Mouse (Mus musculus) regulatory T cell (primary cell): Measurements from ENCODE around the gene Ppil2.

ENCODE experiments used
- in situ Hi-C: fragments of 300-600 bp; cut with MboI, MseI; formaldehyde crosslinking; loops from one replicate; pipeline ENCODE4 v1.15.1; 2025; ENCODE audit warnings: high pct_unique_total_duplicates

Gene Ppil2

DNA sequence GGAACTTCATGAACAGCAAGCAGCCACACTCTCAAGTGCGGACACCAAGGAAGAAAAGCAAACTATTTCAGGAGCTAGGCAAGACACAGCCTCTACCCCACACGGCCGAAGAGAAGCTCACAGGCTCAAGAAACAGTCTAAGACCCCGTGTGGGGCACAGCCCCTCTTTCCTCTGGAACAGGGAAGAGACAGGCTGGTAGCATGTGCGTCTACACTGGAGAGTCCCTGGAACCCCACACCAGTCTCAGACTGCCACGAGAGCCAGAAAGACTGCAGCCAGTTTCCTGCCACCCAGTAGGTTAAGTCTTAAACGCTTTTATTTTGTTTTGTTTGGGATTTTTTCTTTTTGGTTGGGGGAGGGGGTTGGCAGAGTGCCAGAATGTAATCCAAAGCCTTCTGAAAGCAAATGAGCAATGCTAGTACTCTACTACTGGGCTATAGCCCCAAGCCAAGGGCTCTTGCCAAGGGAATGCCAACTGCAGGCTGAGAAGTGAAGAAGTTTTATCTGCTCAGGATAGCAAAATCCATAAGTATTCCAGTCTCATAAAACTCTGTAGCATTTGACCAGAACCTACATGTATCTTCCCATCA, 8.3 kb downstream of the Ppil2 start:
- in situ Hi-C loops, result no loop called here

DNA sequence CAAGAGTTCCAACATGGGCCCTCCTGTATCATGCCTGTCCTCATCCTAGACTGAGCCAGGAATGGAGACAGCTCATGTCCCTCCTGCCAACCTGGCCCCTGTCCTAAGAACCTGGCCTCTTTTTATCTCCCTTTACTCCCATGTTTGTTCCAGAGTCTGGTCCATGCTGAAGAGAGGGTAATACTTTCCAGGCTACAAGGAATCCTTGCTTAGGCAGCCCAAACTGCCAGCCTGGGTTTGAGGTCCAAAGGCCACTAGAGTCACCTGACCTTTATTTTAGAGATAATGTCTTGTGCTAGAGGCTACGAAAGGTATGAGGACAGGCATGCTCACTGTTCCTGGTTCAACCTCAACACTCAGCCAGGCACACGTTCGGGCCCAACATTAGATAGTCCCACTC, 14.1 kb downstream of the Ppil2 start:
- in situ Hi-C loops, result no loop called here

DNA sequence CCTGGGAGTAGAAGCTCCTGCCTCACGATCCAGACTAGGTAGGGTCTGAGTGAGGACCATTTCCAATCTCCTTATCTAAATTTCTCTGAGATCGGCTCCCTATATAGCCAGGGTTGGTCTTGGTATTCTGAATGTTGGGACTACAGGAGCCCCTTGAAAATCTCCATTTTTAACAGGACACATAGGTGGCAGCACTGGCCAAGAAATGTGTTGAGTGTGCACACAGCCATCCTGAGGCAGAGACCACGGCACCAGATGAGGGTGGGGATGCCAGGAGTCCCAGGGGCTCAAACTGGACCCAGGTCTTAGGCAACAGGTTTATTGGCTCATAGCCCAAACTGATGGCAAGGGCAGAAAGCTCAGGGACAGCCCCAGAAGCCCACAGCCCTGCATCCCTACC, 22.7 kb downstream of the Ppil2 start:
- in situ Hi-C loops, result no loop called here

DNA sequence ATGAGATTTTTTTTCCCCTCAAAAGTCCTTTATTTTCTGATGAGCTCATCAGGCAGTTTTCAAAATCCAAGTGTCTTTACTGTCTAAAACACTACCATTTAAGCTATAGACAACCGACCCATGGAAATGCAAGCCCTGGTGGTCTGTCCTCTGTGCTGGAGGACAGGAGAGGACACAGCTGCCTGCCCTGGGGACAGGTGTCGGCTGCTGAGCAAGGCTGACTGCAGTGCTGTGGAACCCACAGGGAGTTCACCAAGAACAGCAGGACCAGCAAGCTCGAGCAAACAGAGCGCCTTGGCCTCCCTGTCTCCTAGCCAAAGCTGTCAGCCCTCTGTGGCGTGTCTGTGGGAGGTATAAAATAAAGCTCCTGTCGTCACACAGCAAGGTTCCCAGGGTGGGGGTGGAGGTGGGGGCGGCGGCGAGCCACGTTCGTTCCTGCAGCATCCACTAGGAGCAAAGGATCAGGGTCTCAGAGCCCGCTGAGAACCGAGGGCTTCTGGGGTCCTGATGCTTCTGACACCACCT, 24.3 kb downstream of the Ppil2 start:
- in situ Hi-C loops, result no loop called here

DNA sequence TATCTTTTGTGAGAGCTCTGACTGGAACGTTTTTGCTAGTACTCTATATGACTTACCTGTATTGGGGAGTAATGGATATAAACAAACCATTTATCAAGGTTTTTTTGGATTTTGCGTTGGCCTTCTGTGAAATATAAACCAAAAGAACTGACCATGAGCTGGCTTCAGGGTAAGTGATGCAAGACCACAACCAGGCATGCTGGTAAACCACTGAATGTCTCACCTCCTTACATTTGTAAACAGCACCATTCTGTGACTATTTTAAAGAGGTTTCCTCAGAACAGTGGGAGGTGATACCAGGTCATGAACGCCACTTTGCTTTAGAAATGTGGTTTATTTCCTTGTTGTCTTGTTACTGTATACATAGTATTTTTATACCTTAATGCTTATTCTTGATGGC, 24.8 kb downstream of the Ppil2 start:
- in situ Hi-C loops, result no loop called here

DNA sequence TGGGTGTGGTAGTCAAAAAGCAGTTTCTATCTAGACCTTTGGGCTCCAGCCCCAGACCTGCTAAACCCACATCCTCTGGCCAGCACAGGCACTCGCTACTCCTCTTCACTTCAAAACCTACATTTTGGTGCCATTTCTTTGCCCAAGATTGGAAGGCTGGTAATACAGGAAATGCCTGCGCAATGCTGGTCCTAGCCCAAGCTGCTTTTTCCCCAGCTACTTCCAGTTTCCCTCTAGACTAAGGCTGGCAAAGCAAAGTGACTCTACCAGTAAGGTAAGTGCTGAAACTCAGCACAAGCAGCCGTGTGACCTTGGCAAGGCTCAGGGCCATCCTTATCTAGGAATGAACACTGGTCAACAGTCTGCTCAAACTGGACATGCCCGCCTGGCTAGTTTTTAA, 25.4 kb downstream of the Ppil2 start:
- in situ Hi-C loops, result no loop called here

DNA sequence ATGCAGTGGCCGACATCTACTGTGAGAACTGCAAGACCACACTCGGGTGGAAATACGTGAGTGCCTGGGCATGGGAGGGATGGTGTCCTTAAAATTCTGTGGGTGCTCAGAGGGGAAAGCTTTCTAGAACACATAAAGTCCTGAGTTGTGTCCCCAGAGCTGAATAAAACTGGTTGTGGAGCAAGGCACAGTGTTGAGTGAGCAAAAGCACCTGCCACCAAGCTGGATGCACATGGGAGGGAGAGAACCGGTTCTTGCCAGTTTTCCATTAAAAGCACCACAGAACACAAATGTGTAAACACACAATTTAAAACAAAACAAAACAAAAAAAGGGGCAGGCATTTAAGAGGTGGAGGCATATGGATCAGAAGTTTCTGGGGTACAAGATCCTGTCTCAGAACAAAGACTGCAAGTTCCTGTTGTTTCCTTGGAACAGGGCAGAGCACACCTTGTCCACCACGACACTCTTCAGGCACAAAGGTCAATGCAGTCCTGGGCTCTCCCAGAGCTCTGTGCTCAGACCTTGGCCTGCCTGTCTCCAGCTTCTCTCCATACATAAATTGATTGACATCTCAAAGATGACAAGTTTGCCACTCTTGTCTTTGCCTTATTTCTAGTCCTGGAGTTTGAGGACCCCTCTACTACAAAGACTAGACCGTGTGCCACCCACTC, 28.8 kb downstream of the Ppil2 start:
- in situ Hi-C loops, result no loop called here

DNA sequence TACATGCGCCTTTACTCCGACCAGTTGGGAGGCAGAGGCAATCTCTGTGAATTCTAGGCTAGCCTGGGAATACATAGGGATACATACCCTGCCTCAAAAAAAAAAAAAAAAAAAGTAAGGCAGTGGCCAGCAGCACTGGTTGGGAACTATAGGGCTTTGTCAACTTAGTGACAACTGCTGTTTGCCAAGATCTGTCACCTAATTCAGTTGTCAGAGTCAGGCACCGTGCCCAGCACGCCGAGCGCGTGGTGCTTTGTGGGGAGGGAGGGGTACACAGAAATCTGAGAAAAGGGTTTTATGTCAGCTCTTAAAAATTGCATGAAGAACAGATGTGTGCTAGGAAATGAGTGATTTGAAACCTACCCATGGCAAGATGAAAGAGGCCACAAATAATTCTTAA, 33.0 kb downstream of the Ppil2 start:
- in situ Hi-C loops, result no loop called here

DNA sequence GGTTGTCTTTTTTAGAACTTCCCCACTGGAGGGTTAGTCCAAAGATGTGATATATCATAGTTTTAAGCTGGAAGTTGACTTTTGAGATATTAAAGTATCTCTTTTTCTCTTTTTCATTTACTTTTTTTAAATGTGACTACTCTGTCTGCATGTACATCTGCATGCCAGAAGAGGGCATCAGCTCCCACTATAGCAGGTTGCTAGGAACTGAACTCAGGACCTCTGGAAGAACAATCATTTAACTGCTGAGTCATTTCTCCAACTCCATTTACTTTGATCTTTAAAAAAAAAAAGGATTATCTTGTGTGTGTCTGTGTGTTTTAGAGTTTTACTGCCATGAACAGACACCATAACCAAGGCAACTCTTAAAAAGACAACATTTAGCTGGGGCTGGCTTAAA, 34.2 kb downstream of the Ppil2 start:
- in situ Hi-C loops, result no loop called here

DNA sequence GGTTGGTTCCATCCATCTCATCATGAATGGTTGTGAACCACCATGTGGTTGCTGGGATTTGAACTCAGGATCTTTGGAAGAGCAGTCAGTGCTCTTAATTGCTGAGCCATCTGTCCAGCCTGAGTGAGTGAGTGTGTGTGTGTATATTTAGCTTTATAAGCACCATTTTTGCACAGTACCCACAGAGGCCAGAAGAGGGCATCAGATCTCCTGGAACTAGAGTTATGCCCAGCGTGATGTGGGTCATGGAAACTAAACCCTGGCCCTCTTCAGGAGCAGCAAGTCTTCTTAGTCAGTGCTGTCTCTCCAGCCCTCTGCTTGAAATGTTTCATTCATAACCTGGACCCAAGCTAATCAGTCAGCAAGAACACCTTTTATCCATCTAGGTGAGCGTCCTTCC, 34.8 kb downstream of the Ppil2 start:
- in situ Hi-C loops, result no loop called here

DNA sequence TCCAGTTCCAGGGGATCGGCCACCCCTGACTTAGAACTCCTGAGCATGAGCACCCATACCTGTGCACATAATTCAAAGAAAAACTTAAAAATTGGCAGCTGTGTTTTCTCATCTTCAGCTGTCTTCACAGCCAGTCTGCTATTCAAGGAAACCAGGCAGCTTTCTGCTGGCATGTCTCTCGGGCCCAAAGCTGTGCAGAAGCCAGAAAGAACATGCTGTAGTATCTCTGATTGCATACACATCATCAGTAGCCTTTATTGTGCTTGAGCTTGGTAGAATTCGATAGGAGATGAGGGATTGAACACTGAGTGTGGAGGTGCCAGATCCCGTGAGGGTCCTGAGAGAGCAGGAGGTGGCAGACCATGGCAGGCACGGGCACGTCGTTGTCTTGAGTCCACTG, 38.1 kb downstream of the Ppil2 start:
- in situ Hi-C loops, result no loop called here

DNA sequence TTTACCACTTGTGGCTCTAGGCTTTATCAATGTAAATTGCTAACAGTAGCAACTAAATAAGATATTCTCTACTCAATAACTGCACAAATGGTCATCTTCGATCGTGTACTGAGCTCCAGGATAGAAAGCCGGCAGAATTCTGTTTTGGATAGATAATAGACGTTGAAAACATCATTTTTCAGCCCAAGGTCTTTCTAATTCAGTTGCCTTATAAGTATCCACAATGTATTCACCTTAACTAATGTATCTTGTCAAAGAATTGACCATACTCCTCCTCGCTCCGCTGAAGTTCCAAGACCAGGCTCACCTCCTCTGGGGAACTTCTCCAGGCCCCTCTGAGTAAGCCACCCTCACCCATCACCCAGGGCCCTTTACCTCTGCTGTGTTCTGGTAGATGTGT, 40.3 kb downstream of the Ppil2 start:
- in situ Hi-C loops, result no loop called here

DNA sequence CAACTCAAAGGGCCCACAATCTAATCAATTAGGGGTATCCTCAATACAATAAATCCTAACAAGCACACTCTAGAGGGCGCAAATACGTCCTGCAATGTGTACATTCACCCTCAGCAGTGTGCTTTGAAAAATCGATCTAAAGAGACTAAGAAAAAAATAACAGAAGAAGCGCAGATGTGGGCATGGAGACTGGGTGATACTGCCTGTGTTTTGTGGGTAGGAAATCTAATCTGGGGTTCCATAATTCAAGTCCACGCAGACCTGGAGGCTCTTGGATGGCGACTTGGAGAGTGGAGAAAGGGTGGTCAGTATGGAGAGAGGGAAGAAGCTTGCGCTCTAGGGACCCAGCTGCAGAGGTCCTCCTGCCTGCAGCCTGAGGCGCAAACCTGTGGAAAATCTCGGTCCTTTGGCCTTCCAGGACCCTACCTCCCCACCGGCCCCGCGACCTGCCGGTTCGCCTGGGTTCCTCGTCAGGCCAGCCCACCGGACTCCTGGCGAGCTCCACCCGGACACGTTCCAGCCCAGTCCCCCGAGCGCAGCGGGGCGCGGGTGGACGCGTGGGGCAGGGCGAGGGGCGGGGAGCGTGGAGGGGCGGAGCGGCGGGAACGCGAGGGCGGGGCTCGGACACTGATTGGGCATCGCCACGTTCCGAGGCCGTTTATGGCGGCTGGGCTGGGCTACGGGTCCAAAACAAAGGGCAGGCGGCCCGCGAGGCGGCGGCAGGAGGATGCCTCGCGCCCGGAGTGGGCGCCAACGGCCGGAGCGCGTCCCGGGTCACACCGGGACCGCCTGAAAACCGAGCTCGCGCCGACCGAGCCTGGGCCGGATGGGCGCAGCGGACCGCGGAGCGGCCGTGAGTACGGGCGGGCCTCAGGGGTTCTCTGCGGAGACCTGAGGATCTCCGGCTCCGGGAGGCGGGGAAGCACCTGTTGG, 41.3 kb downstream of the Ppil2 start, which contains the start of gene Ypel1:
Ypel1 (plus strand) TSS at position 186 of the 933 bp plus-strand sequence.
- in situ Hi-C loops, result no loop called here

DNA sequence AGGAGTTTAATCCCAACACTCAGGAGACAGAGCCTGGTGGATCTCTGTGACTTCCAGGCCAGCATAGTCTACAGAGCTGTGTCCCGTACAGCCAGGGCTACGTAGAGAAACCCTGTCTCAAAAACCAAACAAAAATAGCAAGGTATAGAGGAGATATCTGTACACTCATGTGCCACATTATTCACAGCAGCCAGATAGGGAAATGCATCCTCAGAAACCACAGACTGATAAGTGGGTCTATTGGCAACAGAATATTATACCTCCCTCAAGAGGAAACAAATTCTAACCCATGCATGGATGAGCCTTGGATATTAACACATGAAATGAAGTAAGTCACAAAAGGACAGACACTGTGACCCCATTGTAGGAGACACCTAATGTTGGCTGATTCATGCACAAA, 43.5 kb downstream of the Ppil2 start:
- in situ Hi-C loops, result no loop called here

DNA sequence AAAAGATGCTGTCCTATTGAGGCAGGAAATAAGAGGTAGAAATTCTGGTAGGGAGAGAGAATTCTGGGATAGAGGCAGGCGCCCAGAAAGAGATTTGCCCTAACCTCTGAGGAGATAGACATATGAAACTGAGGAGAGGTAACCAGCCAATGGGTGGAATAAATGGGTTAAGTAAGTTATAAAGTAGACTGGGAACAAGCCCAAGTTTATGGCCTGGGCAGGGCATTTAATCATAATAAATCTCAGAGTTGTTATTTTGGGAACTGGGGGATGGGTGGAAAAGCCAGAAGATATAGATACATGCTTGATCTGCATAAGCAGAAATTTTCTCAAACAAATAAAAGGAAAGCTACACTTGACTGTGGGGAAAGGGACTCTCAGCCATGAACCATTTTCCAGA, 48.7 kb downstream of the Ppil2 start:
- in situ Hi-C loops, result no loop called here

DNA sequence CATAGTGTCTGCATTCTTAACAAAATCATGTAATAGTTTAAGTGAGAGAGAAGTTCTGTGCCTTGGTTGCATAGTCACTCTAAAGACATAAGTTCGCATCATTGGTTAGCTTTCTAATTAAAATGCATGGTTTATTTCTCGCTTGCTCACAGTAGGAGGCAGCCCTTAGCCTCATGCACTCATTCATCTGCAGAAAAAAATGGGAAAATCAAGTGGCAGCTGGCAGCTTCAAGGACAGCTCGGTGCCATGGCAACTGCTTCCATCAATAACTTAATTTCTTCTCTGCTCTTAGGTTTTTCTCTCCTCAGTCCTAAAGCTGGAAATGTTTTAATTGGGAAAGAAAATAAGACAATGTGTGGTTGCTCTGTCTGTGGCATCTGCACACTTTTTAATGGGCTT, 55.5 kb downstream of the Ppil2 start:
- in situ Hi-C loops, result no loop called here

DNA sequence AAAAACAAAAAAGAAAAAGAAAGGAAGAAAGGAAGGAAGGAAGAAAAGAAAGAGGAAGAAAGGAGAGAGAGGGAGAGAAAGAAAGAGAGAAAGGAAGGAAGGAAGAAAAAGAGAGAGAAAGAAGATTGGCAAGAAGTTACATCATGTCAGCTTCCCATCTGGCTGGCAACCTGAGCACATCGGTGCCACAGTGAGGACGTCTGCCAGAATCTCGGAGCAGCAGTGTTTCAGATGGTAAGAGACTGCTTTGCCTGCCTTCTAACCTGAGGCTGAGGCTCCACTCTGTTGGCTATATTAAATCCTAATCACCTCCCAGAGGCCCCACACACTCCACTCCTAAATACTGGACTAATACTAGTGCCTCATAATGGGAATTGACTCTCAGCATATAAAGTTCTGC, 57.2 kb downstream of the Ppil2 start:
- in situ Hi-C loops, result no loop called here

DNA sequence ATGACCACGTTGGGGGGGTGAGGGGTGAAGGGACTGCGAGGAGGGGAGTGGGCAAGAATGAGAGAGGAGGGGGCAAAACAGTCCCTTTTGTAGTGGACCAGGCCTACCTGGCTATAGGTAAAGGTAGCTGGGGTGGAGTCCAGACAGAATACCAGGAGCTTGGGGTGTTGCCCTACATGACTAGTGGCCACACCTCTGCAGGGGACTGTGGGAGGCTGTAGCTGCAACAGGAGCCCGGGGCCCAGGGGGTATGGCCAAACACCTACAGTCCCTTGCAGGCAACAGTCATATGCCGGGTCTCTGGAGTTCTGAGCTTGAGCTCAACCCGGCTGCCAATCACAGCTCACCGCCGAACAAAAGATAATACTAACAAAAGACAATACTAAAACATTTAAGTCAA, 59.0 kb downstream of the Ppil2 start:
- in situ Hi-C loops, result no loop called here

DNA sequence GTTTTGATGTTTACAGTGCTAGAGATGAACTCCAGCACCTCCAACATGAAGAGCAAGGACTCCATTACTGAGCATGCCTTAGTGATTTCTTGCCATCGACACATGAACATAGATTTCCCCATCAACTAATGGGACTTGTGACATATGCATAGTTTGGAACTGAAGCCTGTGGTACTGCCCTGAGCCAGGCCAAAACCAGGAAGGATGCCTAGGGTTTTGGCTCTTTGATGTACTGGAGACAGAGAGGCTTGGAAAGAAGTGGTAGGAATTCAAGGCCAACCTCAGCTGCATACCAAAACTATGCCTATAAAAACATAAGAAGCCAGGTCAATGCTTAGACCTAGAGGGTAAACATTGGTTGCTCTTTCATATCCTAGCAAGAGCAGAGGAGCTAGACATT, 61.2 kb downstream of the Ppil2 start:
- in situ Hi-C loops, result no loop called here

DNA sequence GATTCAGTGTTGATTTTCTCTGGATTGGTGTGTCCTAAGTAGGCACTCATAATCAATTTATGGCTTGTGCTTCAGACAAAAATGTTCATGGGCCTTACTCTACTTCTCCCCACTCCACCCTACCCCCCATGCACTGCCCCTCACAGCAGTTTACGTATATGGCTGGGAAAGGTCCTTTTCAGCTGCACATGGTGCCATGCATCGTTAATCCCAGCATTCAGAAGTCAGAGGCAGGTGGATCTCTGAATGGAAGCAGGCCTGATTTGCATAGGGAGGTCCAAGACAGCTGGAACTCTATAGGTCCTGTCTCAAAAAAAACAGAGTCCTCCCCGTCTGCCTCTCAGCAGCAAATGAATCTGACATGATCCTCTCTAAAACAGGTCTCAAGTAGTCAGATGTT, 65.8 kb downstream of the Ppil2 start:
- in situ Hi-C loops, result no loop called here

DNA sequence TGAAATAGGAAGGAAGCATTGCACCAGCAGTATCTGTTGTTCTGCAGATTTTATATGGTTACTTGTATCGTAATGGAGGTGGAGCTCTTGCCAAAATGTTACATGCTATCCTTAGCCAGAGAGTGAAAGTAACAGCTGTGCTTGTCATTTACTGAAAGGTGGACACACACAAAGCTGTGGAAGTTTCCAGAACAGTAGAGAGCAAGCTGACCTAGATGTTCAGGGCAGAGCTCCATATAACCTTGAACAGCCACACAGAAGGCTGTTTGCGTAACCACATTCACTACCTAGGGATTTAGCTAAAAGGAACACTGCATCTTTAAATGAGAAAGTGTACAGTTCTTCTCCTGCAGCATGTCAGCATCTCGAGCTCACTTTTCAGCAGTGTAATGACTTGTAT, 66.7 kb downstream of the Ppil2 start:
- in situ Hi-C loops, result no loop called here

DNA sequence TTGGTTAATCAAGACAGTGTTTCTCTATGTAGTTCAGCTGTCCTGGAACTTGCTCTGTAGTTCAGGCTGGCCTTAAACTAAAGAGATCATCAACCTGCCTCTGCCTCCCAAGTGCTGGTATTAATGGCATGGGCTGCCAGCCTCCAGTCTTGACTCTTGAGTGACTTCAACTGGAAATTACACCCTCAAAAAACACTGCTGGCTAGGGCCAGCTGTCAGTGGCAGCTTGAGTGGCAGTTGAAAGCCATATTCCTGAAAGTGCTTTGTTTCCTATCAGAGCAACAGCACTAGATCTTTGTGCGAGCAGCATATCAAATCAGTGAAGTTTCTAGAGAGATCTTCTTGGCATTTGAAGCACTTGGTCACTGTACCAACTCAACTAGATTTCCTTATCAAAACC, 69.6 kb downstream of the Ppil2 start:
- in situ Hi-C loops, result no loop called here

DNA sequence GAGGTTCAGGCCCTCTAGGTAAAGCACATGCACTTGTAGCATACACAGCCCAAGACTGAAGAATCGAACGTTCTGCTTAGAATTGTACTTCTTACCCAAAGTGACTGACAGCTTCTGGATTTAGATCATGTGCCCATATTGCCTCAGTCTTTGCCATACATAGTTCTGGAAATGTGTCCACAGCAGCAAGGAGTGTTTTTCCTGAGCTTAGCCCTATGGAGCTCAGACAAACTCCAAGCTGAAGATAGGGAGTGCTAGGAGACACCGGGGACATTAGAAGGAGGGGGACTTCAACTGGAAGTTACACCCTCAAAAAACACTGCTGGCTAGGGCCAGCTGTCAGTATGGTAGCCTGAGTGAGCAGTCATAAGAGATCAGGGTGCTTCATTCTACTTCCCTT, 70.3 kb downstream of the Ppil2 start:
- in situ Hi-C loops, result no loop called here
